Mouse (Mus musculus) layer of hippocampus, postnatal 10 days (tissue): Measurements from ENCODE around the gene Zcchc14. TPM values are rescaled to one million over a fixed set of nuclear protein-coding genes. Genes with fewer than 3 reads are reported as not detected.

Experiments used
- DNase-seq, 2 experiments: peaks; one replicate each; pipeline ENCODE4 v3.0.0; 2021; ENCODE audit warnings: low spot score in 2 of 2
- total RNA-seq, 2 experiments: library from RNA; stranded (reverse); gene quantifications; 2 replicates each; pipeline ENCODE4 v1.2.3; 2021

The Zcchc14 gene
- total RNA-seq, 2 experiments from 2014 or later, result 93.9 to 95.2 TPM

DNA sequence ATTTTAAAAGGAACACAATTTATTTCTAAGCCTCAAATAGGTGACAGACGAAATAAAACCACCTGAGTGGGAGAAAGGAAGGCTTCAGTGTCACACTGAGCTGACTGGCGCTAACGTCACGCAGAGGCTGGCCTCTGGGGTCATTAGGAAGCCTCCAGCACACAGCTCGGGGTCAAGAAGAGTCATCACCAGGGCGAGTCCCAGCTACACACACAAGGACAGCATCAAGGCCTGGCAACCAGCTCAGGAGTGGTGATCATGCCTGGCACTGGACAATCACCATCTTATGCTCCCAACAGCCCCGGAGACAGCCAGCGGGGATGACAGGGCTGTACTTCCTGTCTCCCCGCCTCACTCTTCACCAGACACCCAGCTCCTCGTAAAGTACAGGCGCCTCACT lies 95.0 kb downstream of the Zcchc14 start:
- DNase-seq, result no peak

DNA sequence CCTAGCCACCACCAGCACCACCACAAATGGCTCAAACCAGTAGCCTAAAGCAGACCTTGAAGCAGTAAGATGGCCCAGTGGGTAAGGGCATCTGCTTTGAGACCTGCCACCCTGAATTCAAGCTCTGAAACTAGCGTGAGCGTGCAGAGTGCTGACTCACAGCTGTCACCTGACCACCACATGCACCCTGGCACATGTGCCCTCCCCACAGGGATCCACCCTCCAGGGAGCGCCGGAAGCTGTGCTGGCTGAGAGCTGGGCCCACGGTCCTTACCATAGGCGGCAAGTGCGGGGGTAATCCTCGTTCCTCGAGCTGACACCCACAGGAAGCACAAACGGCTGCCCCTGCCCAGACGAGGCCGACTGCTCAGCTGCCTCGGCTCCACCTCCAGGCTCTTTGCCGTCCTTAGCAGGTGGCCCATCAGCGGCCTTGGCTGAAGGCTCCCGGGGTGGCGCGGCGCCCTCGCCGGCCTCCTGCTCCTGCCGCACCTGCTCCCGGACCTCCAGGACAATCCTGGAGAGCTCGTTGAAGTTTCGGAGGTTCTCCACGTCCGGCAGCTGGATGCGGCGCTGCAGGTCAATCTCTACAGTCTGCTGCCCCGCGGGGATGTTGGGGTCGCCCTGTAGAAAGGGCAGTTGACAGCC lies 98.7 kb downstream of the Zcchc14 start:
- no peak for DNase-seq

DNA sequence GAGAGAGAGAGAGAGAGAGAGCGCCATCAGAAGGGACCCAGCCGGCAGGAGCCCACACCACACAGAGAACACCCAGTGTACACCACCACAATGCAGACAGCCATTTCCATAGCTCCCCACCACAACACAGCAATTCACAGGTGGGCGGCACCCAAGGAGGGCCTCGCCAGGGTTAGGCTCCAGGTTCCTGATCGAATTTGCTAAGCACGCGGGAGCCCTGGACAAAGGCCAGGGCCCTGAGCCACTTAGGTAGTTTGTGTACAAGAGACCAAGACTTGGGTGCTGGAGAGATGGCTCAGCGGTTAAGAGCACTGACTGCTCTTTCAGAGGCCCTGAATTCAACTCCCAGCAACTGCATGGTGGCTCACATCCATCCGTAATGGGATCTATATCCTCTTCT lies 100.2 kb downstream of the Zcchc14 start:
- DNase-seq, result no peak

GRCm38 (mm10) chr8:121551065-121551985 lies 101.4 kb downstream of the Zcchc14 start:
- no peak for DNase-seq

GRCm38 (mm10) chr8:121550056-121550455 lies 102.6 kb downstream of the Zcchc14 start:
- no peak for DNase-seq

Other genes with a start within 250 kb of the Zcchc14 start
- not detected for gene 1700018B08Rik, start 108.6 kb downstream of the Zcchc14 start, total RNA-seq
- 10 to 100 TPM; 88.4 to 95.5 TPM for gene Fbxo31, start 74.1 kb downstream of the Zcchc14 start, total RNA-seq
- gene Map1lc3b, start 62.5 kb downstream of the Zcchc14 start, total RNA-seq, result 100 to 1,000 TPM; 142 to 149 TPM
- 100 to 1,000 TPM; 155 TPM for gene Jph3, start 76.7 kb upstream of the Zcchc14 start, total RNA-seq
- 10 to 100 TPM; 28.8 to 32.1 TPM for gene Klhdc4, start 176.7 kb upstream of the Zcchc14 start, total RNA-seq